Mouse (Mus musculus) spleen, postnatal 10 days (tissue): ENCODE data around the gene Serpina3f.
"Not testable (repeated sequence)": the region's sequence is repeated elsewhere in the genome, so short reads cannot be mapped to it uniquely, and the experiment has no call there.

Experiments
- DNase-seq, 2 experiments: peaks; one replicate each; pipeline ENCODE4 v3.0.0; 2021 to 2022; ENCODE audit warnings: low spot score in 2 of 2

Serpina3f gene

GRCm38 (mm10) chr12:104214445-104214753 is at the start of gene Serpina3f:
Gene Serpina3f (plus strand): TSS chr12:104214544.
- DNase-seq = no peak

- no peak for DNase-seq
Measured at GRCm38 (mm10) chr12:104174747-104175146, 39.6 kb upstream of the Serpina3f start.

- DNase-seq = no peak
Measured at GRCm38 (mm10) chr12:104175636-104176035, 38.7 kb upstream of the Serpina3f start.

GRCm38 (mm10) chr12:104178577-104178976 is 35.8 kb upstream of the Serpina3f start:
- DNase-seq = no peak

GRCm38 (mm10) chr12:104178987-104179386 is 35.4 kb upstream of the Serpina3f start:
- no peak for DNase-seq

GRCm38 (mm10) chr12:104185046-104185445 is 29.3 kb upstream of the Serpina3f start:
- DNase-seq = no peak

- DNase-seq = no peak
Measured at GRCm38 (mm10) chr12:104186041-104186581, 28.2 kb upstream of the Serpina3f start.

GRCm38 (mm10) chr12:104189246-104189645 is 25.1 kb upstream of the Serpina3f start:
- no peak for DNase-seq

GRCm38 (mm10) chr12:104190852-104191251 is 23.5 kb upstream of the Serpina3f start:
- no peak for DNase-seq

- DNase-seq = no peak
Measured at GRCm38 (mm10) chr12:104209149-104209548, 5.2 kb upstream of the Serpina3f start.

GRCm38 (mm10) chr12:104209802-104210201 is 4.5 kb upstream of the Serpina3f start:
- DNase-seq = no peak

GRCm38 (mm10) chr12:104213689-104214444 is 477 bp upstream of the Serpina3f start:
- no peak for DNase-seq

- DNase-seq = no peak
Measured at GRCm38 (mm10) chr12:104215249-104215648, 905 bp downstream of the Serpina3f start.

GRCm38 (mm10) chr12:104221616-104222015 is 7.3 kb downstream of the Serpina3f start:
- DNase-seq = no peak

GRCm38 (mm10) chr12:104223690-104224089 is 9.3 kb downstream of the Serpina3f start:
- DNase-seq = no peak

GRCm38 (mm10) chr12:104224598-104225300 is 10.4 kb downstream of the Serpina3f start:
- no peak for DNase-seq

- no peak for DNase-seq
Measured at GRCm38 (mm10) chr12:104230762-104231161, 16.4 kb downstream of the Serpina3f start.

GRCm38 (mm10) chr12:104235915-104236314 is 21.6 kb downstream of the Serpina3f start, which contains the start of gene Serpina3g:
Gene Serpina3g (plus strand): TSS chr12:104236245.
- DNase-seq = no peak

GRCm38 (mm10) chr12:104238048-104238447 is 23.7 kb downstream of the Serpina3f start:
- not testable (repeated sequence) for DNase-seq

GRCm38 (mm10) chr12:104243307-104243706 is 29.0 kb downstream of the Serpina3f start:
- no peak for DNase-seq

- no peak for DNase-seq
Measured at GRCm38 (mm10) chr12:104245092-104245491, 30.7 kb downstream of the Serpina3f start.

GRCm38 (mm10) chr12:104245595-104245994 is 31.3 kb downstream of the Serpina3f start:
- no peak for DNase-seq

GRCm38 (mm10) chr12:104247553-104248002 is 33.2 kb downstream of the Serpina3f start:
- no peak for DNase-seq
